Mouse (Mus musculus): ENCODE data around the gene Ccdc88c.

The Ccdc88c gene

DNA sequence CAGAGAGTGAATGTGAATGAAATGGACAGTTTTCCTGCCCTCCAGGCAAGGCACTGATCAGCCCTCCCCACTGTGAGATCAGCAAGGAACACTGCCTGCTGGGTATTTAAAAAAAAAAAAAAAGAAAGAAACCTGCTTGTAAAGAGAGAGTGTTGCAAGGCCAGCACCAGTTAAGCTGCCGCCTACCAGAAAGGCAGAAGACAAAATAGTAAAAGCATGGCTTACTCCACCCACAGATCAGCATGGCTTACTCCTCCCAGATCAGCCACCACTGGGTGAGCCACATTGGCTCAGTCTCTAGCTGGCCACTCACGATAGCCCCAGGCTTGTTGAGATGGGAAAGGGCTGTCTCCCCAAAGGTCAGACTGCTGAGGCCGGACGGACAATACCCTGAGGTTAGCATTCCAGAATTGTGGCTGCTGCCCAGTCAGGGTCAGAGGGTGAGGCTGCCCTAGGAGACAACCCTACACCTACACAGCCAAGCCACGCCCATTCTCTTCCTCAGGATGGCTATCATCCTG lies 32.4 kb downstream of the Ccdc88c start:
- DNase-seq, result no peak

DNA sequence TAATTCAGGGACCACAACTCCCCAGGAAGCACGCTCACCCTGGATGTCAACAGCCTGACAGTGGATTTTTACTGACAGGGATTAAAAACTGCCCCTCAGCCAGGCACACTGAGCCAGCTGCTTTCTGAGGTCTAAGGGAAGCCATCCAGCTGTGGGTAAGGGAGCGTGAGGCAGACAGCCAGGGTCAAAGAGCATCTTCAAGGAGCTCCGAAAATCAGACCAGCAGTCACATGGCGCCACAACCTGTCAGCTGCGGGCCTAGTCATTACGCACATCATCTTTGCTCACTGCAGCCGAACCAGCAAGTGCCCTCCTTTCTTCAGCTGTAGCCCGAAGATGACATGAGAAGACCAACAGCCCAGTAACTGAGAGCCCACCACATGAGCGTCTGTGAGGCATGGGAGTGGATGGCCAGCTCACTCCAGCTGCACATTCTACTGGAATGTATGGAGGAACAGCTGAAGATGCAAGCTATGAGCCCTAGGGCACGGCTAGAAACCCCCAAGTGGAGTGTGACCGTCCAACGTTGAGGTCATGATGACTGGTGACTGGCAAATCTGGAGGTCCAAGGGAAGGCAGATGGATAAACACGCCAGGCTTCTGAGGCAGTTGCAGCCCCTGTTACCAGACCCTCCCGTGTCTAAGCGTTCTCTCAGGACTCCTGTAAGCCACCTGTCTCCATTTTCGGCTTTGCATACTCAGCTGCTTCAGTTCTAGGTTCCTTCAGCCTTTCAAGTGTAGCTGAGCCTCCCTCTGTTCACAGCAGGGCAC lies 33.1 kb downstream of the Ccdc88c start:
- DNase-seq, result no peak

GRCm38 (mm10) chr12:100994140-100995015 lies 34.5 kb downstream of the Ccdc88c start:
- no peak for DNase-seq

GRCm38 (mm10) chr12:100993146-100993545 lies 35.7 kb downstream of the Ccdc88c start:
- DNase-seq, result no peak

DNA sequence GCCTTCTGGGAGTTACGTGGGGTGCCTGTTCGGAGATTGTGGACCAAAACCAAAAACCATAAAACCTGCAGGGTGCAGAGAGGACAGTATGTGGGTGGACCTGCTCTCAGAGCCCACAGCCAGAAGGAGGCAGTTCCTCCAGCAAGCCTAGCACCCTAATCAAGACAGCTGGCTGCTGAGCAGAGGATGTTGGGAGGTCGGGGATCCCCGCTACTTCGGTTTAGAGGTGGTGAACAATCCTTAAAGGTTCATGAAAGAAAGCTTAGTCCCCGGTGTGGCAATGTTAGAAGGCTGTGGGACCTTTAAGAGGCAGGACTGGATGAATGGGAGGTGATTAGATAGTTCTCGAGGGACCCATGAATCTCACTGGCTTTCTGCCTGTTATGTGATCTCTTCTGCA lies 36.4 kb downstream of the Ccdc88c start:
- no peak for DNase-seq

DNA sequence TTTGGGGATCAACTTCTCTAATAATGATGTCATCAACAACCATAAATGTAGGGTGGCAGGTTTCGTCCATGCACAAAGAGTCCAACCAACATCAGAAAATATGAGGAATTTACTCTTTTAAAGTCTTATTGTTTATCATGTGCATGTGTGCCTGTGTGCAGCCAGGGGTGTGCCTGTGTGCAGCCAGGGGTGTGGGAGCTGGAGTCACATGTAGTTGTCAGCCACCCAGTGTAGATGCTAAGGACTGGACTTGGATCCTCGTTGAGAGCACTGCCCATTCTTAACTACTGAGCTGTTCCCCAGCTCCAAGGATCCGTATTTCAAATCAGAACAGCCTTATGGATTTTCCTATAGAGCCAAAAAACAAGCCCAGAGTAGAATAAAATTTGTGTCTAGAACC lies 37.7 kb downstream of the Ccdc88c start:
- DNase-seq, result no peak

GRCm38 (mm10) chr12:100990291-100990690 lies 38.6 kb downstream of the Ccdc88c start:
- no peak for DNase-seq

GRCm38 (mm10) chr12:100989780-100990288 lies 39.0 kb downstream of the Ccdc88c start:
- no peak for DNase-seq

DNA sequence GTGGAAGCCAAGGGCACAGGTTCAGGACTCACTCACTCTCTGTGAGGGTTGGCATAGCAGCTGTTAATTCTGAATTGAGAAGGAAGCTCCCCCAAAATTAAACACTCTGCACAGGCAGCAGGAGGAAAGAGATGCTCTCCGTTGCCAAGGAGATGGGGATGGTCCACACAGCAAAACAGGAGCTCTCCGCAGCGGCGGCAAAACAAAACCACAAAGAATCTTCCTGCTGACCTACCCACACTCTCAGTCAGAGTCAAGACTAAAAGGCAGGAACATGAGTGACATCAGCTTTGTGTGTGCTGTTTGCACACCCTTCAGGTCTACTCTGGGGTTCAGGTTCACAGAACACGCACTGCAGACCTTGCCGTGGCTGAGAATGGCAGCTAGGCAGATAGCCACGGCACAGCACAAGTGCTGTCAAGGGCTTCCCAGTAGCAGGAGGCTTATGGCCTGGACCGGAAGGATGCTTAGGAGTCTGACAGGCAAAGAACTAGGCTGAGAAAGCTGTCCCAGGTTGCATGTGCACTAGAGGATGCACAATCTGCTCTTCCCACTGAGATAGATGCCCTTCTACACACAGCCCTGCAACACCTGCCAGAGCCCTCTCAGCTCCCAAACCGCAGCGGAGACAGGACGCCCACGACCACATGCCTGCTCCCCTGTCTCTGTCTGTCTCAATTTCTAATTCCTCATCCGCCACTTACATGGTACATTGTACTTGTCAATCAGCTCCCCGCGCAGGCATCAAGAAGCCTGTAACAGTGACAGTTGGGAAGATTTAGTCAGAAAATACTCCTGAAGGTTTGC lies 40.3 kb downstream of the Ccdc88c start:
- DNase-seq, result peak; percentile 52

- DNase-seq, result peak; percentile 47
Observed at GRCm38 (mm10) chr12:100986423-100986822, 42.4 kb downstream of the Ccdc88c start.

DNA sequence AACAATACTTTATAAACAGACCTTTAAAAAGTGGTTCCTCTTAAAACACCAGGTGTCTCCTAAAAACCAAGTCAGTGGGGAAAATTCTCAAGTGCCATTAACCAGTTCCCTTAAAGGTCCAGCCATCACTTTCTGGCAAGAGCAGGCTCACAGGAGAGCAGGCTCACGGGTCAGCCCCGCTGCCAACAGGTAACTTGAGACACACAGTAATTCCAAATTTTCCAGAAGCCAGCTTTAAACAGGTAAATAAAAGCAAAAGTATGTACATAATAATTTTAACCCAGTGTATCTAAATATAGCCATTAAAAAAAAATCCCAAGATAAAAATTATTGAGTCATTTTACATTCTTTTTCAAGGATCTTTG lies 43.1 kb downstream of the Ccdc88c start:
- DNase-seq, result no peak

GRCm38 (mm10) chr12:100985050-100985792 lies 43.6 kb downstream of the Ccdc88c start:
- no peak for DNase-seq

- no peak for DNase-seq
Observed at GRCm38 (mm10) chr12:100983565-100983964, 45.3 kb downstream of the Ccdc88c start.

DNA sequence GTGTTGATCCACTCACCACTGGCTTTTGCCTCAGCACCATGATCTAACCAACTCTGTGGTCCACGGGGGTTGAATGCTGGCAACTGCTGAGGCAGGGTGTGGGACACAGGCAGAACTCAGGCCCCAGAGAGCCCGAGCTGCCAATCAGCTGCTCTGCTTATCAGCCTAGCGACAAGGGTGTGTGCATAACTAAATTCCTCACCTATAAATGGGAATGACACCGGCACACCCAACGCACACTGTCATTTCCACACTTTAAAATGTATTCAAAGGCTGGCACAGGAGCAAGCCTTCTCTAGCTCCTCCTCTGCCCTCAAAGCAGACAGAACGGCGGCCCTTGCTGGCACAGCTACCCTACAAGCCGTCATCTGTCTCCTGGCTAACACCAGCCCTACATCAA lies 46.6 kb downstream of the Ccdc88c start:
- DNase-seq, result no peak

DNA sequence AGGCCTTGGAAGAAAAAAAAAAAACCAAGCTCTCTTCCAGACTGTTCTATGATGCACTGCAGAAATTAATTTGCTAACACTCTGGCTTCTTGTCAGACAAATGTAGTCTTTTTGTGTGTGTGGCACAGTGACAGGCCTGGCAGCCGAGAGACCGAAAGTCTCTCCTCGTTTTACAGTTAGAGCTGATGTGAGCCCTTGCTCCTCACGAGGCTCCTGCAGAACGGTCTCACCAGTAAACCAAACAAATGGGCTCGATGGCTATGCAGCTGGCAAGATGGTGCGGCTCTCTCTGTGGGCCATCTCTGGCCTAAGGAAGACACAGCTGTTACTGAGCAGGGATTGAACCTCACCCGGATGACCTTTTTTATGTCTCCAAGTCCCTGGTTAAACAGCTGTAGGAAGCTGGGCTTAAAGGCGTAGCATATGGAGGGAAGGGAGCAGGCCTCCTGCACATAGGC lies 48.3 kb downstream of the Ccdc88c start:
- no peak for DNase-seq

DNA sequence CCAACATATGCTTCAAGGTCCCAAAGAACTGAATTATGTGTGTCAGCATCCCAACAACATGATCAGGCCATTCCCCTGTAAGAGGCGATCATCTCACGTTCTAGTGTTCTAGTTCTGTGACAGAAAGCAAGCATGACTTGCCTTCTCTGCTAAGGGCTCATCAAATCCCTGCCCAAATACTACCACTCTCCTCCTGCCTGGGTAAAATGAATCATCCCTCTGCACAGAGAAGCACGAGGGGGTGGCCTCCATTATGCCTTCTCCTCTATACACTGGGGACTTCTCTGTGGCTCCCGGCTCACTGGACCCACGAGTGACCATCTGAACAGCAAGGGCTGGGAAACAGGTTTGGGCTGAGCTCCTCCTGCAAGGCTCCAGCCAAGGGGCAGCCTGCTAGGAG lies 49.2 kb downstream of the Ccdc88c start:
- DNase-seq, result no peak

DNA sequence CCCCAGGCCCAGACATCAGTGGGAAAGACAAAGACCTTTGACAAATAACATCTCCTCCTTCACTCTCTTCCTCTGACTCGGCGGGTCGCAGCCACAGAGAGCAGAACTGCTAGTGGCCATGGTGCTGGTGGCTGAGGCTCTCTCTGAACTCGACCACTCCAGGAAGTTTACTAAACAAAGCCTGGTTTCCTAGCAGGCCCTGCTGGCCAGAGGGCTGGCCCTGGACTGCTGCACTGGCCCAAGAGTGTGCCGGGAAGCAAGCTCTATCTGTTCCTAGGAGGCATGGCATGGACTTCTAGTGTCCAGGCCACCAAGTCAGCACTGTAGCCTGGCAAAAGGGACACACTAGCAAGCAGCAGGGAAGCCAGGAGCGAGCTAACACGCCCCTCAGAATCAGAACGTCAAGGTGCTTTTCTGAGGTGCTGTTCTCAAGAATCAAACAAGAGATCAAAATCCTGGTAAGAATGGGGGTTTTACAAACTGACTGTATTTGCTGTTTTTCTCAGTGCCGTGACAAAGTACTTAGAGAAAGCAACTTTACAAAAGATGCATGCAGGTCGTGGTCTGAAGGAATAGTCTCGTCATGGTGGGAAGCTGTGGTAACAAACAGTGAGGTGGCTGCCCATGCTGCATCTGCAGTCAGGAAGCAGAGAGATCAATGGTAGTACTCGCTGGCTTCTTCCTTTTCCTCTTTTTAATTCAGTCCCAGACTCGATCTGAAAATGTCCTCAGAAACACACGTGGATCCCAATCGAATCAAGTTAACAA lies 50.7 kb downstream of the Ccdc88c start:
- DNase-seq, result no peak

DNA sequence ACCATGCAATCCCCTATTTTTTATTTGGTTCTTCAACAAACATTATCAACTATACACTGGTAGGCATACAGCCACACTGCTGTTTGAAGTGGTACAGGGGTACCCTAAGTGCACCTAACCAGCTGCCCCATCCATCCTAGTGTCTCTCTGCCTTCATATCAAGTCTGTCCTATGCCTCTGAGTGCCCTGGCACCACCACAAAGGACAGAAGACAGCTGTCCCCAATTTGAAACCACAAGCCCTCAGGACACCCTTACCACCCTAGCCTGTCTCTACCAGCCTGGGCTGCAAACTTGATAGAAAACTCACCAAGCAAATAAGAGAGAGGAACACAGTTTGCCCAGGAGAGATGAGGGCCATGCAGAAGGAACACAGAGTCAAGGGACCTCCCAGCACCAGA lies 51.3 kb downstream of the Ccdc88c start:
- DNase-seq, result no peak

DNA sequence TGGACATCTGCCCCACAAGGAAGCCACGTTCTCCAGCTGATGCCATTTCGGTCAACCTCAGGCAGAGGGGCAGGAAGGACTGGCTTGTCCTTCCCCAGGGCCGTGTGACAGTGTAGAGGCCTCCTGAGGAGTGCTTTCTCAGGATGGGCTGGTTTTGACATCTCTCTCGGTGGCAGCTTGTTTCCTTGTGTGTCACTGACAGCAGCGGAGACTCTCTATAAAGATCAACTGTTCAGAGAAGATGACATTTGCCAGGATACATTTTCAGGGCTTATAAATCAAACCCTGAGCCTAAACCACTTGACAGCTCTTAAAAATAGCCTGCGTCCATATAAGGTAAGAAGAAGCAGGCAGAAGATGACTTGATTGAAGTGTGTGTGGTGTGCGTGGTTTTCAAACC lies 59.0 kb downstream of the Ccdc88c start:
- no peak for DNase-seq

DNA sequence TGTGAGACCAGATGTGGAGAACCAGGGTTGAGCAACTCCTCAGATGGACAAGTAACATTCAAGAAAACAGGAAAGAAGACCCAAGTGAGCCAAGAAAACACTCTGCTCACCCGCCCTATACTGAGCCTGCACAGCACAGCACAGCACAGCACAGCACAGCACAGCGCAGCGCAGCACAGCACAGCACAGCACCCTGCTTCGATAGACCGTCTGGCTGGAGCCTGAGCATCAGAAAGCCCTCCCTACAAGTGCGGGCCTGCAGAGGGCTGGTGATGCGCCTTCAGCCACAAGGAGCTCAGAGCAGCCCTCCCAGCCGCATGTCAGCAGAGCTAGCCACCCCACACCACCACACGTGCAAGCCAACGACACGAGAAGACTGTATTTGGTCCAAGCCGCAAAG lies 61.5 kb downstream of the Ccdc88c start:
- no peak for DNase-seq

- no peak for DNase-seq
Observed at GRCm38 (mm10) chr12:100966253-100966652, 62.6 kb downstream of the Ccdc88c start.
